Mouse (Mus musculus) kidney, embryonic 14.5 days (tissue): ENCODE measurements around the gene Vmo1. TPM values are rescaled to one million over a fixed set of nuclear protein-coding genes. Genes with fewer than 3 reads are reported as not detected.

Source experiments
- ATAC-seq: fragments of 200-750 bp; cut with Nextera tagmentation; 2 replicates; pipeline ENCODE4 v1.8.0; 2017; ENCODE audit warnings: moderate number of reproducible peaks, mild to moderate bottlenecking, moderate TSS enrichment, moderate library complexity; ENCODE audit not compliant: low FRiP score, low TSS enrichment
- H3K27ac ChIP-seq: fragments of 300-500 bp; sonication (generic); 2 replicates; pipeline ENCODE4 v1.5.1; 2014; ENCODE audit warnings: low read depth, mild to moderate bottlenecking, low read length, moderate library complexity, mixed read lengths
- H3K27me3 ChIP-seq: fragments of 300-500 bp; sonication (generic); 2 replicates; pipeline ENCODE4 v1.6.1; 2014; ENCODE audit warnings: mild to moderate bottlenecking, low read length; ENCODE audit not compliant: control insufficient read depth, insufficient read depth
- H3K36me3 ChIP-seq: fragments of 300-500 bp; sonication (generic); 2 replicates; pipeline ENCODE4 v1.6.1; 2014; ENCODE audit warnings: low read length, mixed read lengths; ENCODE audit not compliant: control insufficient read depth, insufficient read depth
- H3K4me1 ChIP-seq: fragments of 300-500 bp; sonication (generic); 2 replicates; pipeline ENCODE4 v1.6.1; 2014; ENCODE audit warnings: low read length, mixed read lengths; ENCODE audit not compliant: control insufficient read depth, insufficient read depth
- H3K4me2 ChIP-seq: fragments of 300-500 bp; sonication (generic); replicated peaks from 2 replicates; pipeline ENCODE4 v1.6.1; 2014; ENCODE audit warnings: low read depth, mild to moderate bottlenecking, low read length
- H3K4me3 ChIP-seq: fragments of 300-500 bp; sonication (generic); 2 replicates; pipeline ENCODE4 v1.5.1; 2014; ENCODE audit warnings: mild to moderate bottlenecking, low read length
- H3K9ac ChIP-seq: fragments of 300-500 bp; sonication (generic); 2 replicates; pipeline ENCODE4 v1.6.1; 2014; ENCODE audit warnings: low read depth, mild to moderate bottlenecking, low read length, moderate library complexity
- H3K9me3 ChIP-seq: fragments of 300-500 bp; sonication (generic); 2 replicates; pipeline ENCODE4 v1.6.1; 2016; ENCODE audit warnings: low read length; ENCODE audit not compliant: control insufficient read depth
- WGBS: fragments of 180-500 bp; shearing (Covaris S2); extraction: QIAGEN DNeasy Blood & Tissue Kit; methylation state at CpG from one replicate; pipeline ENCODE4 v1.1.7; 2014; 5-methylcytosine and 5-hydroxymethylcytosine counted together
- polyA plus RNA-seq: library from polyadenylated mRNA; unstranded; fragments of >200 nt; fragmentation: Nextera tagmentation; extraction: Ambion mirVana; gene quantifications from 2 replicates; pipeline ENCODE4 v1.2.1, GENCODE M21; 2014

Gene Vmo1
- polyA plus RNA-seq, 1 experiment from 2014 or later = 0.57 TPM

- H3K27me3 ChIP-seq = no peaks in the 10 kb centered on the region
- H3K9me3 ChIP-seq = no peaks in the 10 kb centered on the region
- WGBS = 62% methylated on average over 11 of the region's 11 CpGs
- no peak for ATAC-seq
- H3K9ac ChIP-seq = no peak overlapping the region
- H3K4me2 ChIP-seq = no peak overlapping the region
- no peak overlapping the region for H3K4me3 ChIP-seq
- no peaks in the 10 kb centered on the region for H3K36me3 ChIP-seq
- 0 out of 2 replicates have a peak, but pooled peaks cover 8% of the 10 kb centered on the region for H3K4me1 ChIP-seq
- H3K27ac ChIP-seq = no peak overlapping the region
Measured at GRCm38 (mm10) chr11:70513520-70513919, 896 bp downstream of the Vmo1 start.

GRCm38 (mm10) chr11:70512709-70513342, 1.6 kb downstream of the Vmo1 start:
- 0 out of 2 replicates have a peak, but pooled peaks cover 8% of the 10 kb centered on the region for H3K4me1 ChIP-seq
- H3K9ac ChIP-seq = no peak overlapping the region
- 77% methylated on average over 7 of the region's 7 CpGs for WGBS
- no peaks in the 10 kb centered on the region for H3K27me3 ChIP-seq
- ATAC-seq = no peak
- no peak overlapping the region for H3K27ac ChIP-seq
- H3K36me3 ChIP-seq = no peaks in the 10 kb centered on the region
- H3K4me3 ChIP-seq = no peak overlapping the region
- no peaks in the 10 kb centered on the region for H3K9me3 ChIP-seq
- H3K4me2 ChIP-seq = no peak overlapping the region

GRCm38 (mm10) chr11:70511825-70512224, 2.6 kb downstream of the Vmo1 start:
- Histone ChIP-seq H3K4me1 (0 out of 2 replicates have a peak, but pooled peaks cover 8% of the 10 kb centered on the region), H3K27me3 (no peaks in the 10 kb centered on the region), H3K4me2 (no peak overlapping the region), H3K9me3 (no peaks in the 10 kb centered on the region), H3K9ac (no peak overlapping the region), H3K4me3 (no peak overlapping the region), H3K36me3 (no peaks in the 10 kb centered on the region), H3K27ac (no peak overlapping the region)
- 86% methylated on average over 7 of the region's 7 CpGs for WGBS
- ATAC-seq = no peak

- no peak for ATAC-seq
- H3K36me3 ChIP-seq = no peaks in the 10 kb centered on the region
- H3K27me3 ChIP-seq = no peaks in the 10 kb centered on the region
- no peak overlapping the region for H3K9ac ChIP-seq
- WGBS = 53% methylated on average over 2 of the region's 2 CpGs
- H3K4me1 ChIP-seq = 0 out of 2 replicates have a peak, but pooled peaks cover 8% of the 10 kb centered on the region
- no peaks in the 10 kb centered on the region for H3K9me3 ChIP-seq
- H3K27ac ChIP-seq = no peak overlapping the region
- H3K4me3 ChIP-seq = no peak overlapping the region
- no peak overlapping the region for H3K4me2 ChIP-seq
Measured at GRCm38 (mm10) chr11:70511242-70511641, 3.2 kb downstream of the Vmo1 start.

- Histone ChIP-seq H3K9me3 (no peaks in the 10 kb centered on the region), H3K4me2 (peak overlapping the region; percentile 21), H3K27me3 (no peaks in the 10 kb centered on the region), H3K36me3 (no peaks in the 10 kb centered on the region), H3K9ac (no peak overlapping the region), H3K27ac (no peak overlapping the region), H3K4me3 (no peak overlapping the region), H3K4me1 (0 out of 2 replicates have a peak, but pooled peaks cover 5% of the 10 kb centered on the region)
- WGBS = 11% methylated on average over 19 of the region's 19 CpGs
- 0 out of 2 replicates have a peak, but pooled peaks have one; percentile 63 for ATAC-seq
Measured at GRCm38 (mm10) chr11:70509753-70510564, 4.5 kb downstream of the Vmo1 start.

GRCm38 (mm10) chr11:70506962-70507515, 7.4 kb downstream of the Vmo1 start:
- Histone ChIP-seq H3K4me1 (0 out of 2 replicates have a peak, but pooled peaks cover 4% of the 10 kb centered on the region), H3K9ac (no peak overlapping the region), H3K27ac (no peak overlapping the region), H3K4me2 (no peak overlapping the region), H3K4me3 (no peak overlapping the region), H3K36me3 (no peaks in the 10 kb centered on the region), H3K9me3 (no peaks in the 10 kb centered on the region), H3K27me3 (no peaks in the 10 kb centered on the region)
- no peak for ATAC-seq
- WGBS = 79% methylated on average over 7 of the region's 7 CpGs

GRCm38 (mm10) chr11:70506385-70506784, 8.0 kb downstream of the Vmo1 start:
- WGBS = 25% methylated on average over 4 of the region's 4 CpGs
- Histone ChIP-seq H3K36me3 (no peaks in the 10 kb centered on the region), H3K27me3 (no peaks in the 10 kb centered on the region), H3K4me1 (0 out of 2 replicates have a peak, but pooled peaks cover 4% of the 10 kb centered on the region), H3K9ac (no peak overlapping the region), H3K9me3 (no peaks in the 10 kb centered on the region), H3K27ac (no peak overlapping the region), H3K4me3 (no peak overlapping the region), H3K4me2 (no peak overlapping the region)
- no peak for ATAC-seq

GRCm38 (mm10) chr11:70504970-70505369, 9.4 kb downstream of the Vmo1 start, which contains the start of gene Tm4sf5:
Gene Tm4sf5 (plus strand): TSS chr11:70505244.
- H3K27me3 ChIP-seq = no peaks in the 10 kb centered on the region
- H3K9me3 ChIP-seq = no peaks in the 10 kb centered on the region
- WGBS = 75% methylated on average over 9 of the region's 9 CpGs
- H3K4me1 ChIP-seq = 0 out of 2 replicates have a peak, but pooled peaks cover under 1% of the 10 kb centered on the region
- ATAC-seq = no peak
- no peak within 1 kb of the TSS for H3K4me2 ChIP-seq
- H3K4me3 ChIP-seq = no peak within 1 kb of the TSS
- H3K36me3 ChIP-seq = no peaks in the 10 kb centered on the region
- H3K9ac ChIP-seq = no peak within 1 kb of the TSS
- H3K27ac ChIP-seq = no peak within 1 kb of the TSS
